Mouse (Mus musculus): ENCODE data around the gene Gm8298. TPM values are rescaled to one million over a fixed set of nuclear protein-coding genes. Genes with fewer than 3 reads are reported as not detected.
"Not testable (repeated sequence)": the region's sequence is repeated elsewhere in the genome, so short reads cannot be mapped to it uniquely, and the experiment has no call there.

Gene Gm8298
- not detected for total RNA-seq (2021)
- long read RNA-seq, experiment 1: 0 reads
- long read RNA-seq, experiment 2: 0 reads

DNA sequence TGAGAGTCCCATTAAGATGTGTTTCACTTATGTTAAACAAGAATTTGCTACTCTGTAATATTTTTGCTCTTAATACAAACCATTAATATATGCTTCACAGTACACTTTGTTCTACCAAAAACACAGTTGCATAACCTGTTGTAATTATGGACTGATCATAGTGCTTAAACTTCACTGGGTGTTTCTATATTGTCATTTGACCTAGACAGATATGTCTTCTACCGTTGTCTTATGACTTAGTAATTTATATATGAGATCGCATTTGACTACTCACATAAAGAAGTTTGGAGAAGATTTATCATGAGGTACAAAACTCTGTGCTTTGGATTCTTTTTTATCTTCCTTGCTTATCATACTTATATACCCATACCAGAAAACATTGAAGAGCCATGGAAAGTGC, at the start of gene Gm8298:
Gm8298 (plus strand) TSS at position 301 of the 400 bp plus-strand sequence.
- no peak for DNase-seq (ENCODE audit: low spot score)

GRCm38 (mm10) chr3:59813169-59813568, 47.7 kb upstream of the Gm8298 start:
- no peak for DNase-seq (ENCODE audit: low spot score)

GRCm38 (mm10) chr3:59870765-59871164, 9.9 kb downstream of the Gm8298 start:
- DNase-seq (ENCODE audit: low spot score): peak; percentile 23

GRCm38 (mm10) chr3:59877601-59878000, 16.8 kb downstream of the Gm8298 start:
- not testable (repeated sequence) for DNase-seq (ENCODE audit: low spot score)

DNA sequence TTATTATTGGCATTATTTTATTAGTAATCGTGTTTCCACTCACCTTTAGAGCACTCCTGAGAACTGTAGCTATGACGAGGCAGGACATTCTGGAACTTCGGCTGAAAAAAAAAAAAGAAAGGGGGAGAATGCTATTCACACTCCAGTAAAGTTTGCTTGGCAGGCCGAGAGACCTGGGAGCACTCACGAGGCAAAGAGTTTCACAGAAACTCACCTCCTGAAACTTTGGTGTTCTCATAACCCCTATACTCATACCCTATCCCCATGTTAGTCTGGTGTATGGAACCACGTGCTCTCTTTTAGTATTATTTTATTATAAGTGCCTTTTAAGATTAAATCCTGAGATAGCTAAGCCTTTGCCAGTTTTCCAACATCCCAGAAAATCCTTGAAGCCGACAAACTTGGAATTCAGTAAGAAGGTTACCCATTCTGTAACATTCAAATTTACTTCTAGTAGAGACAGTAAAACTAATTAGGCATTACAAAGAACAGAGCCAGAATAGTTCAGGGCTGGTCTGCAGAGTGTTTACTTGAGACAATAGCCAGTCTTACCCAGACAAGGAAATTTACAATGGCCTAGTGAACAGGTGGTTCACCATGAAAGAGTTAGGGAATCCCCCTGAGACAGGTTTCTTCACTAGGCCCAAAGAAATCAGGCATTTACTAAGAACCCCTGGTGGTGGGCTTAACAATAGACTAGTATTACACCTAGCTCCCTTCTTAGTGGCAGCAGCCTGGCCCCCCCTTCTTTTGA, 19.1 kb downstream of the Gm8298 start:
- not testable (repeated sequence) for DNase-seq (ENCODE audit: low spot score)

DNA sequence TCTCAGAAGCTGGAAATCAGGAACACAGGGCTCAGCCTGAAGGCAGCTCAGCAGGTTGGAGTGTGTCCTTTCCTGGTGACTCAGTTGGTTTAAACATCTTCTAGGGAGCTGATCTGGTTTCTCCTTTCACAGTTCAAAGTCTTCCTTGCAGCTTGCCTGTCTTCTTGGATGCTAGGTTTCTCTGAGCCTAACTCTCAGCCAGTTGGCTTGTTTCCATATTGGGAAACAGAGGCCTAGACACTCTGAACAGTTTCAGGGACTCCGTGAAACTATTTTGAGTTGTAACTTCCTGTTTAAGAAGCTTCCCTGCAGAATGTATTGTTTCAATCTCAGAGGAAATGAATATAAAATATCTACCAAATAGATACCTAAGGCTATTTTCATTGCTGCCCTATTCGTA, 32.4 kb downstream of the Gm8298 start:
- peak; percentile 3 for DNase-seq (ENCODE audit: low spot score)

- no peak for DNase-seq (ENCODE audit: low spot score)
These were observed 64.1 kb downstream of the Gm8298 start, which contains the start of gene C130079G13Rik for GRCm38 (mm10) chr3:59924914-59925313. Gene C130079G13Rik, plus strand, starts transcription at chr3:59925214.

Other genes starting within 250 kb of the Gm8298 start
- not detected for gene Gm5538, start 131.3 kb upstream of the Gm8298 start, total RNA-seq (2021)
- not detected for gene C130079G13Rik, start 64.2 kb downstream of the Gm8298 start, total RNA-seq (2021)
- gene Aadacl2, start 145.7 kb downstream of the Gm8298 start, total RNA-seq (2021): not detected
- under 1 TPM in 1 of 2 experiments, not detected in 1; 0.24 TPM for gene Aadac, start 164.7 kb downstream of the Gm8298 start, total RNA-seq (2021)
- under 1 TPM in 1 of 2 experiments, not detected in 1; 0.33 TPM for gene Sucnr1, start 220.8 kb downstream of the Gm8298 start, total RNA-seq (2021)

All from gastrocnemius, adult 18-20 months (tissue).